Mouse (Mus musculus) thymus, postnatal 25 days (tissue): ENCODE results near the gene Tm7sf2.

Experiments
- DNase-seq: peaks from one replicate; pipeline ENCODE4 v3.0.0; 2022

Gene Tm7sf2

DNA sequence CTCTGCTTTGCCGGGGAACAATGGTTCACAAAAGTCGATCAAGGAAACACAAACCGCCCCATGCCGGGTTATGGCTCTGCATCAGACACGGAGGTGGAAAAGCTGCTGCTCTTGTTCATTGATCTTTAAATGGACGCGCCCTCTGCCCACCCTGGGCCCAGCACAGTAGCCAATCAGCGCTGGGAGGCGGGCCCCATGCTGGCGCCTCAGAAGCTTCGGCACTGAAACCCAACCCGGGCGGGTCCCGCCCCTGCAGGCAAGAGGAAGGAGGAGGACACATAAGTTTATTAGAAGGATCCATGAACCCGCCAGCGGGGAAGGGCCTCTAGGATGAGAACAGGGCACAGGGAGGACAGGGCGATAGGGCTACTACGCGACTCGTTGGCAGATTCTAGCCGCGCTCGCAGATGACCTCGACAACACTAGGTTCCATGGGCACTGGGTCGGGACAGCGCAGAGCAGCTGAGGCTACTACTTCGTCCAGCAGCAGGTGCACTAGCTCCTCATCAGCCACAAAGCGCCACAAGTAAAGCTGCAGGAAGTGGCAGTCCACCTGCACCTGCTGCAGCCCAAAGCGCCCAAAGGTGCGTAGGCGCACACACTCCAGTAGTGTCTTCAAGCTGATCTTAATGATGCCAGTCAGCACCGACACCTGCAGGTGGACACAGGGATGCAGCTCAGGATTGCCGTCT is at the start of gene Tm7sf2:
Tm7sf2 (minus strand) TSS at position 650 of the 692 bp plus-strand sequence.
- peak; percentile 87 for DNase-seq

DNA sequence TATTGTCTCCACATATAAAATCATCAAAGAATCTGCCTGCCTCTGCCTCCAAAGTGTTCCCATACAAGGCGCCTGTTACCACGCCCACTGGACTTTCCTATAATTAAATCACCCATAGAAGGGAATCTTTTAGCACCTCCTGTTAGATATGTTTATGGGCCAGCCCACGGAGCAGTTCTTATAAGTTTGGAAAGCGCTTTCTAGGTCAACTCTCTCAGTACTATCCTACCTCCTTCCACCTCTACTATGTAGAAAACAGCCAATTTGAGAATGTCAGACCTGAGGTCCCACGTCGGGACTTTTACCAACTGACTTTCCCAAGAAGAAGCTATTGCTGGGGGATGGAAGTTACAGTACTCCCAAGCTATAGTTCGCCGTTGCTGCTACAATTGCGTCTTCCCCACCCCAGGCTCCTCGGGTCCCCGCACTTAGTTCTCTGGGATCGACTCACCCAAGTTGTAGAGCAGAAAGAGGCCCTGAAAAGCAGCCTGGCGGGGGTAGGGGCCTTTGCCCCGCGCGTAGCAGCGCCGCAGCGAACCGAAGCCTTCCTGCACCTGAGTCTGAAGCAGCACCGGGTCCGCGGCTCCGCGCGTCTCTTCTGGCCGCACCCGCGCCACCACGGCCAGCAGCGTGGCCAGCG is 49.3 kb upstream of the Tm7sf2 start:
- no peak for DNase-seq

DNA sequence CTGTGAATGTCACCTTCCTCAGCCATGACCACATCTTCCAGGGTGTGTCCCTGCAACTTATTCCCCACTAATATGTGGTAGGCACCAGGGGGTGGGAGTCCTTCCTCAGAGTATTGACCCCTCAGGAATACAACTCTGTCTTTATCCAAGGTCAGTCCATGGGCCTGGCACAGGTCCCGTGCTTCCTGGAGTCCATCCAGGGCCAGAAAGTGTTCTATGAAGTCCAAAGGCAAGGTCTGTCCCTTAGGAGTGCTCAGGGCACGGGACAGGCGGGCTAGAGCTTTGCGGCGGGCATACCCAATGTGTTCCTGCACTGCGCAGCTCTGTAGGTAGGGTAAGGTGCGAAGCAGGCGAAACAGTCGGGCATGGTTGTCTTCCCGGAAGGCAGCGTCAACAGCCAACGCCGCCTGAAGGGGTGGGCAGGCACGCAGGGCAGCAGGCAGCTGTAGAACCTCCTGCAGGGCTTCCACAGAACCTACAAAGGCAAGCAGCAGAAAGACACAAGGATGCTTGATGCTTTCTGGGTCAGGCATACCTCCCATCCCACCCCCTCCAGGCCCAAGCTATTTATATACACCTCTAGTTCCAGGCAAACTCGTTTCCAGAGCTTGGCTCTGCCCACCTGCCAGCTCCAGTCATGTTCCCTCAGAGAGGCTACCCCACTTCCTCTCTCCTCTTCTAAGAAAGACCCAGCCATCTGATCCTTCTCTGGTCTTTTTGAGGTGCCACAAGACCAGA is 48.1 kb upstream of the Tm7sf2 start:
- no peak for DNase-seq

DNA sequence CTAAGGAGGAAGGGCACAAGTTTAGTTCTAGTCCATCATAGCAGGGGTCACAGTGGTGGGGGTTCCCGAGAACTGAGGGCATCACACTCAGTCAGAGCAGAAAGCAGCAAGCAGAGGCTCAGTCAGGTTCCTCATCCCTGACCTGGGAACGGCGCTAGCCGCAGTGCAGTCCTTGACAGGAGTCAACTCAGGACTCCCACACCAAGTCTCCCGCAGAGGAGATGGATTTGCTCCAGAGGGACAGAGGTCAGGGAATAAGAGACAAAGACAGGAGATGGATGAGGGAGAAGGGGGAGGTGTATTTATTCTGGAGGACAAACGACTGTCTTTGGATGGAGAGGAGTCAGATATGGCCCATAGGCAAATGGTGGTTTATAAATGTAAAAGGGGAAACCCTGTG is 44.9 kb upstream of the Tm7sf2 start:
- DNase-seq: no peak

DNA sequence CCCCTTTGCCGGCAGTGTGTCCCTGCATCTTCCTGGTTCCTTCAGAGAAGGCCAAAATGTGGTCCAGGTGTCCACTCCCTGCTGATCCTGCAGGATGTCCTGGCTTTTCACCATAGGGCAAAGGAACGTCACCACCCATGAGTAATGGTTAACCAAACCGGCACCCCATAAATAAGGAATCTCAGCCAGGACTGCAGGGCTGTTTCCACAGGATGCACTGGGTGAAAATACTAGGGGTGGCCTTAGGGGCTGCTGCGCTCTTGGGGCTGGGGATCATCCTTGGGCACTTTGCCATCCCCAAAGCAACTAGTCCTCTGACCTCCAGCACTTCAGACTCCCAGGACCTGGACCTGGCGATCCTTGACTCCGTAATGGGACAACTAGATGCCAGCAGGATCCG is 37.4 kb upstream of the Tm7sf2 start, which contains the start of gene Naaladl1:
Naaladl1 (plus strand) TSS at position 197 of the 400 bp plus-strand sequence.
- DNase-seq: no peak

DNA sequence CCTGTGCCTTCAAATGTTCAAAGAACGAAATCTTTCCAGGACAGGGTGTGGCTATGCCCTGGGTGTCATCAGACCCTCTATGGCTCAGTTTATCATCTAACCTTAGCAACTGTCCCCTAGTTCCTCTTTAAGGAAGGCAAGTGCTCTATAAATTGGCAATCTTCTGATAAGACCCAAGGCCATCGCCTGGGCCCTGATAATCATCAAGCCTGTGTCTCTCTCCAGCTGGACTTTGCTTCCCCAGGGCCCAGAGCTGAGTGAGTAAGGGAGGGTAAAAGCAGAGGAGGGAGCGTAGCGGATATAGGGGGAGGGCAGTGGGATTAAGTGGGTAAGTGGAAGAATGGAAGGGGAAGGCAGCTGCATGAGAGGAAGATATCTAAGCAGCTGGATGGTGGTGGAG is 36.3 kb upstream of the Tm7sf2 start:
- no peak for DNase-seq

DNA sequence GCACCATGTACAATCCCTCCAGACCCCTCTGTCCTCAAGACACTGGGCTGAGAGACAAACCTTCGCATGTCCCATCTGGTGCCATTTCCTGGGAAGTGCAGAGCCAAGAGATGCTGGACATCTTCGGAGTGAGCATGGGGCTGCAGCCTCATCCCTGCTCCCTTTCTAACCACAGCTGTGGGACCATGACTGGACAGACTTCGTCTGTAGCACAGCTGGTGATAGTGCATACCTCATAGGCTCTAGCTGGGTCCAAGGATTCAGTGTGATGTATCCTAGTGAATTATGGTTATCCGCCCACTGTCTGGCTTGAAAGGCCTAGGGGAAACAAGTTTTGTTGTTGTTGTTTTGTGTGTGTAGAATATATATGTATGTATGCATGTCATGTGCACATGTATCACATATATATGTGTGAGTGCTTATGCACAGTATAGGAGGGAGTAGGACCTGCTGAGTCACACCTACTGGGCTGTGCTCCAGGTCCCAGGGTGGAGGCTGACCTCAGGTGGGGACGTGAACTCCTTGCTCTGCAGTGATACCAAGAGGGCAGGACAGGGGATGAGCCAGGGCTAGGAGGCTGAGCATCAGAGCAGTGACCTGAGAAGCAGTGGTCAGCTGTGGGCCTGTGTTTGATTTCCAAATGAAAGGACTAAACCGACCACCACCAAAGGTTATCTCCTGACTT is 34.1 kb upstream of the Tm7sf2 start:
- DNase-seq: no peak

DNA sequence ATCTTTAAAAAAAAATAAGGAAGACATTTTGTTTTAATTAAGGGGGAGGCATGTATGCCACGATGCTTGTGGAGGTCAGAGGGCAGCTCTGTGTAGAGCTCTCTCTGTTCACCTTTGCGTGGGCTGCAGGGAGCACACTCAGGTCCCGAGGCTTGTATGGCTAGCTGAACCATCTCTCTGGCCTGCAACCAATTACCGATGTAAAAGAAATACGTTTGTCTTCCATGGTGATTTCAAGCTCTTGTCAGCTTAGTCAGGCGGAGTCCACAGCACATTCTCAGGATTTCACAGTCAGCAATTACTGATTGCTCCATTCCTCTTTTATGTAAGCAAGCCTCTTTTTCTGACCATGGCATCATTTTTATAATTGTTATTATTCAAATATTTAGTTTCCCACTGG is 33.0 kb upstream of the Tm7sf2 start:
- DNase-seq: no peak

DNA sequence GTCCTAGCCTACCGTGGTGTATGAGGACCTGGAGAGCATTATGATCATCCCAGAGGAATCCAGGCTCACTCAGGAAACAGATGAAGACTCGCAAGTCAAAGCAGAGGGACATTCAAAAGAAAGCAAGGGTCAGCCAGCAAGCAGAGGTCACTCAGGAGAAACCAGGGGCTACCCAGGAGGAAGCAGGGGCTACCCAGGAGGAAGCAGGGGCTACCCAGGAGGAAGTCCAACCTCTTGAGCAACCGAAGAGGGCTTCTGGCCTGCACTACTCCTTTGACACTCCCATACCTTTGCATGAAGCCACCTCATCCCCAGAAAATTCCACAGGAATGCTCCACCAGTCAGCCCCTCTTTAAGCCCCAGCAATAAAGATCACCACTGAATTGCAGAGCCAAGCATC is 29.7 kb upstream of the Tm7sf2 start:
- no peak for DNase-seq

DNA sequence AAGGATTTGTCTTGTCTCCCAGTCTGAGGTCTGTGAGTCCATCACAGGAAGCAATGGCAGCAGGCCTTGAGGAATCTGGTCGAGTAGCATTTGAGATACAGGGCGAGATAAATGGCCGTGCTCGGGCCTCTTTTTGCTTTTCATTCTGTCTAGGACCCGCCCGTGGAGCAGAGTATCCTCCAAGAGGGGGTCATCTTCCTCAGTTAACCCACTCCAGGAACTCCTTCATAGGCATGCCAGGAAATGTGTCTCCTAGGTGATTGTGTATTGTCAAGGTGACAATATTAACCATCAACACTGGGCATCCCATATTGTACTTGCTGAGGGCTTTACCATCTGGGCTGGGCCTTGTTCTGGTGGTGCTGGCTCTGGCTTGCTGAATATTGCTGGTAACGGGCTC is 25.9 kb upstream of the Tm7sf2 start, which contains the start of gene AC131692.1:
AC131692.1 (plus strand) TSS at position 301 of the 400 bp plus-strand sequence.
- no peak for DNase-seq

DNA sequence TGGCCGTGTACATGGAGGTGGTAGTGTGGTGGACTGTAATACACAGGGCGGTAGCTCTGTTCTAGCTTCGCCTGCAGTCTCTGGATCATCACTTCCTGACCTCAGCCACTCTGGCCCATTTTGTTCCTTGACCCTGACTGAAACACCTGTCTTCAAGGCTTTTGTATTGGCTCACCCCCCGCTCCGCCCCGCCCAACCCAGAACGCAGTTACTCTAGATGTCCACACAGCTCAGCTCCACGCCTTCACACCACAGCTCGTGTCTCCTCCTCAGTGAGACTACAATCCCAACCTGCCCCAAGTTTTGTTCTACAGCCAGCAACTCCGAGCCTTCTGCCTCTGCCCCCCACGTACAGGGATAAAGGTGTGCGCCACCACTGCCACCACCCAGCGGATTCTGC is 20.7 kb upstream of the Tm7sf2 start:
- DNase-seq: no peak

DNA sequence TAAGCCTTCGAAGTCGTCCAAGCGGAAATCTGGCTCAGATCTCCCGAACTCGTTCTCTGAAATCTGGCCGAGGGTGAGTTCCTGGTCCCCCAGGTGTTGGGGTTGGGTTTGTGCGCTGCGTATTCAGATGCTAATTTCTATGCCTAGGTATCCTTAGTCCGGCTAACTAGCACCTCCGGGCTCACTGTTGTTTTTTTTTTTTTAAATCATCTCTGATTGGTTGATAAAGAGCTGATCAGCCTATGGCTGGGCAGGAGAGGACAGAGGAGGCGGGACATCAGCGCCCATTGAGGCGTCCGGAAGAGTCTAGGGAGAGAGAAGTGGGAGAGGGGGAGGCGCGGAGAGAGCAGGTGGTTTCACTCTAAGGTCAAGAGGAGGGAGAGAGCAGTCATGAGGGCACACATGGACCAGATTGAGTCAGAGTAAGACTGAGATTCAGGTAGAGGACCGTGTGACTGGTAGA is 17.3 kb upstream of the Tm7sf2 start:
- peak; percentile 70 for DNase-seq

DNA sequence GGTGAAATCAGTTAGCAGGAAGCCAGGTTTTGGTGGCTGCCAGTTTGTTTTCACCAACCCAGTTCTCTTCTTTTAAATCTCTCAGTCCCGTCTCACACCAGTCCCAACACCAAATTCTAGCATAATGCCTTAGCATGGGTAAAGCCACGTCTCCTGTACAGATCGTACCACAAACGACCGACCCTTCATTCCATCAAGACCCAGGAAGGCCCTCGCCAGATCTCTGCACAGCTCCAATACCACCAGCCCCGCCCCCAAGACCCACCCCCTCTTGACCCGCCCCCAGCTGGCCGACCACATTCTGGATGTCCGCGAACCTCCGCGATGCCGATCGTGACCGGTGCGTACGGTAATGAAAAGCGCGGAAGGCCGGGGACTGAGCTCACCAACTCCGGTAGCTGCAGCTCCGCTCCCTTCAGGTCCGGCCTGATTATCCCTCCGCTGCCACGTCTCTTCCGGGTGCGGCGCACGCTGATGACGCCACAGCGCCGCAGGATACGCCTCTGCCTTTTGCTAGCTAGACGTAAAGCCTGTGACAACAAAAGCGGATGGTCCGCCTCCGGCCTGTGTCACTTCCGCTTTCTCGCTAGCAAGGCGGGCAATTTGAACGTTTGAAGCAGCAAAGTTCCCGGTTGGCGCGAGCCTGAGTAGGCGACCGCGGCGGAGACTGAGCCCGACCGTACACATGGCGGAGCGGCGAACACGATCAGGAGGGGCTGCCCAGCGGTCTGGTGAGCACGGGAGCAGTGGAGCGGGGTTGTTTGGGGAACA is 16.5 kb upstream of the Tm7sf2 start, which contains the start of the genes Zfpl1 and Cdca5:
Zfpl1 (minus strand) TSS at position 479 of the 771 bp plus-strand sequence.
Cdca5 (plus strand) TSS at position 506 of the 771 bp plus-strand sequence.
- DNase-seq: peak; percentile 94

DNA sequence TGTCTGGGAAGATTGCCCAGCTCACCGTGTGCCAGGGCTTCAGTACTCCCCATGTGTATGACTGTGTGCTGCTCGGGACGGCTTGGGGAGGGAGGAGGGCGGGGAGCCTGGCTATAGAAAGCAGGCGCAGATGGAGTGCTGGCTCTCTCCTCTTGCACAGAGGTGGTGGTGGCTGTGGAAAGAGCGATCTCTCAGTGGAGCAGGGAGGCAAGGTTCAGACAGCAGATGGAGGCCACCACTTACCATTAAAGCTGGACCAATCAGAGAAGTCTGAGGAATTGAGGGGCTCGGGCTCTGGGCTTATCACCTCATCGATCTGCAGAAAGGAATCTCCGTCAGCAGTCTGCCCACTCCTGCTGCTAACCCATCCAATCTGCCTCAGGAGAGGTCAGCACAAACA is 14.0 kb upstream of the Tm7sf2 start, which contains the start of gene Gm28374:
Gm28374 (minus strand) TSS at position 101 of the 400 bp plus-strand sequence.
- DNase-seq: no peak

DNA sequence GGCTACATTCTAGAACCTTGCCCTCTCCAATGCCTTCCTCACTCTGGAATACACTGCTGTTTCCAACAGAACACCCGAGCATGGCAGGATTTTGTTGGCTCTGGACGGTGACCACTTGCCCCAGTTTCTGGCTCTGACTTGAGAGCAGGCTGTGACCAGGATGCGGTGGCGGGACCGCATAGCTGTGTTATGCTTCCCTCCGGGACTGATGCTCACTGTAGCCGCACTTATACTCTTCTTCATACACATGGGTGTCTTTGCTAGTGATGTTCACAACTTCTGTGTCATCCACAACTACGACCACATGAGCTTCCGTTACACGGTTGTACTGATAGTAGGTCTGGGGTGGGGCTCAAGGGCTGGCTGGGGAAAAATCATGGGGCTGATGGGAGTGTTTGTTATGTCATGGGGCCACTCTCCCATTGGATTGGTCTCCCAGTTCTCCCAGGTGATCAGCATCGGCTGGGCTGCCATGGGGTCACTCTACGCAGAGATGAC is 11.9 kb upstream of the Tm7sf2 start, which contains the start of gene Tmem262:
Tmem262 (plus strand) TSS at position 51 of the 498 bp plus-strand sequence.
- DNase-seq: no peak

DNA sequence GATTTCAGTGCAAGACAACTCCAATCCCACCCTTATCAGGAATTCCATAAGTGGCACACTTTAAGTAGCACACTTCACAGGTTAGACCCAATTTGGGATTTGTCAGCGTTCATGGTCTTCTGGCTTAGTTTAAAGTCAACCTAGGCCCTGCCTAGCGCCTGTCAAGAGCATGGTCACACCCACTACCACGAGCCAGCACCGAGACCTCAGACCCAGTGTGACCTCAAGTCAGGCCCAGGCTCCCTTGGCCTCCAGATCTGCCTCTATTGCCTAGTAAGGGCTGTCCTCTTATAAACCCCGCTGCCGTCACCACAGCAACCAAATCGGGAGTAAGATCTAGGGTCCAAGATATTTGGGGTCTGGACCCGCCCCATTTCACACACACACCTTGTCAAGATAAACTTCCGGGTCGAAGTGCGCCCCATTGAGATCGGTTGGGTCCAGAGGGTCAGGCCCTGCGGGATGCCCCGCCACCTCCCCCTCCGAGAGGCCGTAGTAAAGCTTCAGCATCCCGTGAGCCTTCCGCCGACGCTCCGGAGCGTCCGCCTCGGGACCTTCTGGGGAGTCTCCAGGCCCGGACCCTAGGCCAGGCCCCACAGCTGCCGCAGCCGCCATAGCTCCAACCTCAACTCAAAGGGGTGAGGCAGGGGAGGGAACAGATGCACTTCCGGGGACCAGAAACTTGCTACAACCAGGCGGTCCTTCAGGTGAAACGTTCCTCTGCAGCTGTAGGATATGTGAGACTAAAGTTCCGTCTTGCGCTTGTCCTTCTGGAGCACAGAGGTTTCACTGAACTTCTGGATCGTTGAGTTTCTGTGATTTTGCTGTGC is 8.6 kb upstream of the Tm7sf2 start, which contains the start of gene Vps51:
Vps51 (minus strand) TSS at position 668 of the 830 bp plus-strand sequence.
- peak; percentile 88 for DNase-seq

DNA sequence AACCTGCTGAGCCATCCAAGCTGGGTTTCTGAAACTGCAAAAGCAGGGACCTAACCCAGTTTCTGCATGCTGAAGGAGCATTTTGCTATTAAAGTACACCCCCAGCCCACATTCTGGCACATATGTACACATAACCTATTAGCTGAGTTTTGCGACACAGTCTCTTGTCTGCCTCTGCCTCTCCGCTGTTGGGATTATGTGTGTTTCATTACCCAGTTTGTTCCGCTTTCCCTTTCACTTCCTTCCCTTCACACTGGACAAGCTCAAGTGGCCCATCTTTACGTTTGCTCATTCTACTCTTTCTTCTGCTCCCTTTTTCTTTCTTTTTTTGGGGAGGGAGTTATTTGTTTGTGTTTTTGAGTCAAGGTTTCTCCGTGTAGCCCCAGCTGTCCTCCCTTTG is 5.7 kb upstream of the Tm7sf2 start:
- DNase-seq: no peak

DNA sequence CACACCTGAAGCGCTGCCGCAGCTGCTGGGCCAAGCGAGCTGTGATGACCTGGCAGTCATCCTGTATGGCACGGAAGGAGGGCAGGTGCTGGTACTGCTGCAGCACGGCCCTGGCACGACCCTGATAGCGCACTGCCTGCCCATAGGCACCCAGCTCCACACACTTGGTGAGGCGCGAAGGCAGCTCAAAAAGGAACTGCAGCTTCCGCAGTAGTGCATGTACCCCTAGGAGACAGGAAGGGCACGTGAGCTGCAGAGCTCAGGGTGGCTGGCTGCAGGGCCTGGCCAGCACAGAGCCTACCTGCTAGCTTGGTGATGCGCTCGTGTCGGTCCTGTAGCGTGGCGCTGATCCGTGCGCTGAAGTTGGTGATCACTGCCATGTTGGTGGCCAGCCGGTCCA is 3.1 kb upstream of the Tm7sf2 start:
- no peak for DNase-seq

DNA sequence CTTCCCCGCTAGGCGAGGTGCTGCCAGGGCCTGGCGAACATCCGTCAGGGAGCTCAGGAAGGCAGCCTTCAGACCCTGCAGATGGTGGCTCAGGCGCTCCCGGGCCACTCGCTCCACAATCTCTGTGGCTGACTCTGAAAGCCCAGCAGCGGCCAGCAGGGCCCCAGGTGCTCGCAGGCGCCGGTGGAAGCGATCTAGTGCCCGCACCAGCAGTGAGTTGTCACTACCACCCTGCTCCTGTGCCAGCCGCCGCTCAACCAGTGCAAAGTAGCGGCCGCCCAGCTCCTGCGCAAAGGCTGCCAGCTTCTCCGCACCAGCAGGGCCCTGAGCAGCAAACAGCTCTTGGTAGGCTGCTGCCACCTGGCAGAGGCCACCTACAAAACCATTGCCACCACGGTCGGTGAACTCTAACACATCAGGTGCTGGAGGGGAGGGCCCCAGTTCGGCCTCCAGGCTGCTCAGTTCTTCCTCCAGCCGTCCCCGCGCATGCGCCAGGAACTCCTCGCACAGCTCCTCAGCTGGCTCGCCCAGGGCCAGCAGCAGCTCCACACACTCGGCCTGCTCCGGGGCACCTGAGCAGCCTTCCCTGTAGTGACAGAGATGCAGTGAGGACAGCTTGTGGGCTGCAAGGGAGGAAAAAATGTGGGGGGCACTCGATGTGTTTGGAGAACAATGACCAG is 2.5 kb upstream of the Tm7sf2 start:
- DNase-seq: no peak

DNA sequence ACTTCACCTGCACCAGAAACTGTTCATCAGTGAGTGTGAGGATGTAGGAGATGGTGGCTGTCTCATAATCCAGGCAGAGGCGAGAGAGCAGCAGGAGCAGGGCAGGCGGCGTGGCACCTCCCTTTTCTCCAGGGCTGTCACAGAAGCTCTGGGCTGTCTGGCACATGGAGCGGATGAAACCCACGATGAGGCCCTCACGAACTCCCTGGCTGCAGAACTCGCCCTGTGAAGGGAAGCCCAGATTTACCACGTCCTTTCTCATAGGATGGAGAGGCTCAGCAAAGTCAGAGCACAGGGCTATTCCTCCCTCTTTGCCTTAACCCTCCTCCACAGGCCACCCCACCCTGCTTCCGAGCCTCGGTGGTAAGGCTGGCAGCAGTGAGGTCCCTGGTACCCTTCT is 1.7 kb upstream of the Tm7sf2 start:
- no peak for DNase-seq
